Mouse (Mus musculus): Measurements from ENCODE around the gene Papolg. TPM values are rescaled to one million over a fixed set of nuclear protein-coding genes. Genes with fewer than 3 reads are reported as not detected.

Papolg gene
- total RNA-seq, 2 experiments from 2014 or later, result 12.4 to 21.1 TPM

Other genes with a start within 250 kb of the Papolg start
- 7.7 and 16.3 TPM in 2 replicates for gene Pus10, start 229.6 kb downstream of the Papolg start, total RNA-seq (2015; ENCODE audit: low replicate concordance)
- 8.9 and 9.2 TPM in 2 replicates for gene Pus10, start 229.6 kb downstream of the Papolg start, total RNA-seq (2017; ENCODE audit: low replicate concordance)
- 4.2 and 6.9 TPM in 2 replicates for gene Pex13, start 229.3 kb downstream of the Papolg start, total RNA-seq (2015; ENCODE audit: low replicate concordance)
- gene Pex13, start 229.3 kb downstream of the Papolg start, total RNA-seq (2017; ENCODE audit: low replicate concordance), result 2.5 and 2.6 TPM in 2 replicates
- 6.5 and 8.6 TPM in 2 replicates for gene Rel, start 124.3 kb downstream of the Papolg start, total RNA-seq (2015; ENCODE audit: low replicate concordance)
- gene Rel, start 124.3 kb downstream of the Papolg start, total RNA-seq (2017; ENCODE audit: low replicate concordance), result 1.3 and 1.8 TPM in 2 replicates
- not detected in 2 replicates for gene A830031A19Rik, start 179.8 kb upstream of the Papolg start, total RNA-seq (2015; ENCODE audit: low replicate concordance)
- 4.0 TPM in 1 of 2 replicates, not detected in the other for gene A830031A19Rik, start 179.8 kb upstream of the Papolg start, total RNA-seq (2017; ENCODE audit: low replicate concordance)
- gene Bcl11a, start 182.8 kb upstream of the Papolg start, total RNA-seq (2015; ENCODE audit: low replicate concordance), result 11.1 and 25.5 TPM in 2 replicates
- gene Bcl11a, start 182.8 kb upstream of the Papolg start, total RNA-seq (2017; ENCODE audit: low replicate concordance), result 4.9 and 10.2 TPM in 2 replicates

Measured in erythroblast, adult 5-6 weeks (primary cell).